Mouse (Mus musculus) lung, postnatal 0 days (tissue): Measurements from ENCODE around the gene Gm12216. TPM values are rescaled to one million over a fixed set of nuclear protein-coding genes. Genes with fewer than 3 reads are reported as not detected.
A peak's percentile ranks its signal among the peaks of the same experiment; 100 is the strongest.

ENCODE experiments used
- ATAC-seq: fragments of 200-750 bp; cut with Nextera tagmentation; 2 replicates; pipeline ENCODE4 v1.8.0; 2017; ENCODE audit warnings: moderate library complexity
- DNase-seq: peaks from one replicate; pipeline ENCODE4 v3.0.0-alpha.2; 2016; ENCODE audit warnings: low spot score
- H3K27ac ChIP-seq: fragments of 300-500 bp; sonication (generic); 2 replicates; pipeline ENCODE4 v1.5.1; 2014; ENCODE audit warnings: antibody characterized with exemption, mild to moderate bottlenecking, low read length, mixed read lengths
- H3K27me3 ChIP-seq: fragments of 300-500 bp; sonication (generic); replicated peaks from 2 replicates; pipeline ENCODE4 v1.6.1; 2014; ENCODE audit warnings: low read length, mixed read lengths; ENCODE audit not compliant: insufficient read depth
- H3K36me3 ChIP-seq: fragments of 300-500 bp; sonication (generic); 2 replicates; pipeline ENCODE4 v1.6.1; 2014; ENCODE audit warnings: low read length, mixed read lengths; ENCODE audit not compliant: insufficient read depth
- H3K4me1 ChIP-seq: fragments of 300-500 bp; sonication (generic); 2 replicates; pipeline ENCODE4 v1.6.1; 2014; ENCODE audit warnings: antibody characterized with exemption, low read depth, low read length, mixed read lengths; ENCODE audit not compliant: insufficient read depth
- H3K4me2 ChIP-seq: fragments of 300-500 bp; sonication (generic); replicated peaks from 2 replicates; pipeline ENCODE4 v1.6.1; 2014; ENCODE audit warnings: low read depth, mild to moderate bottlenecking, low read length, moderate library complexity, mixed read lengths
- H3K4me3 ChIP-seq: fragments of 300-500 bp; sonication (generic); 2 replicates; pipeline ENCODE4 v1.5.1; 2014; ENCODE audit warnings: low read depth, low read length
- H3K9ac ChIP-seq: fragments of 300-500 bp; sonication (generic); replicated peaks from 2 replicates; pipeline ENCODE4 v1.6.1; 2014; ENCODE audit warnings: low read depth, mild to moderate bottlenecking
- H3K9me3 ChIP-seq: fragments of 300-500 bp; sonication (generic); 2 replicates; pipeline ENCODE4 v1.6.1; 2016; ENCODE audit warnings: low read length, mixed read lengths
- CTCF ChIP-seq: IDR thresholded peaks from 2 replicates; pipeline ENCODE4 v1.5.1; 2016; ENCODE audit warnings: antibody characterized with exemption, mild to moderate bottlenecking
- EP300 ChIP-seq: IDR thresholded peaks from 2 replicates; pipeline ENCODE4 v1.6.1; 2016; ENCODE audit warnings: antibody characterized with exemption, mild to moderate bottlenecking, control low read depth
- WGBS: fragments of 180-500 bp; shearing (Covaris S2); extraction: QIAGEN DNeasy Blood & Tissue Kit; methylation state at CpG from one replicate; pipeline ENCODE4 v1.1.7; 2014; 5-methylcytosine and 5-hydroxymethylcytosine counted together
- polyA plus RNA-seq: library from polyadenylated mRNA; unstranded; fragments of >200 nt; fragmentation: Nextera tagmentation; extraction: Ambion mirVana; gene quantifications from 2 replicates; pipeline ENCODE4 v1.2.1, GENCODE M21; 2015

Gene Gm12216
- polyA plus RNA-seq, 1 experiment from 2014 or later = 5.4 TPM

- no peak overlapping the region for H3K4me2 ChIP-seq
- H3K9me3 ChIP-seq = no peaks in the 10 kb centered on the region
- DNase-seq = peak; percentile 62
- TF ChIP-seq CTCF (no peak), EP300 (peak; percentile 87)
- H3K4me3 ChIP-seq = no peak overlapping the region
- 35% methylated on average over 5 of the region's 5 CpGs for WGBS
- peak; percentile 66 for ATAC-seq
- no peaks in the 10 kb centered on the region for H3K27me3 ChIP-seq
- H3K27ac ChIP-seq = peak overlapping the region; percentile 64
- no peaks in the 10 kb centered on the region for H3K36me3 ChIP-seq
- H3K4me1 ChIP-seq = peaks cover 12% of the 10 kb centered on the region; the same call in 1 of the 2 replicates
- H3K9ac ChIP-seq = no peak overlapping the region
These were observed 49.7 kb downstream of the Gm12216 start for GRCm38 (mm10) chr11:53809354-53809753.

- Histone ChIP-seq H3K27ac (peak overlapping the region; percentile 45; the same call in 1 of the 2 replicates), H3K9me3 (no peaks in the 10 kb centered on the region), H3K27me3 (no peaks in the 10 kb centered on the region), H3K36me3 (no peaks in the 10 kb centered on the region), H3K9ac (no peak overlapping the region), H3K4me3 (no peak overlapping the region), H3K4me1 (peaks cover 12% of the 10 kb centered on the region; the same call in 1 of the 2 replicates), H3K4me2 (no peak overlapping the region)
- TF ChIP-seq CTCF = no peak
- peak; percentile 34; the same call in 1 of the 2 replicates for TF ChIP-seq EP300
- ATAC-seq (peak; percentile 78), DNase-seq (peak; percentile 84)
- 45% methylated on average over 9 of the region's 9 CpGs for WGBS
These were observed 53.3 kb downstream of the Gm12216 start for GRCm38 (mm10) chr11:53805786-53806185.

- H3K9ac ChIP-seq = no peak overlapping the region
- peaks cover 4% of the 10 kb centered on the region; the same call in 1 of the 2 replicates for H3K4me1 ChIP-seq
- H3K4me3 ChIP-seq = no peak overlapping the region
- H3K27ac ChIP-seq = no peak overlapping the region
- H3K36me3 ChIP-seq = no peaks in the 10 kb centered on the region
- DNase-seq (peak; percentile 25), ATAC-seq (peak; percentile 22; the same call in 1 of the 2 replicates)
- H3K27me3 ChIP-seq = no peaks in the 10 kb centered on the region
- no peaks in the 10 kb centered on the region for H3K9me3 ChIP-seq
- H3K4me2 ChIP-seq = no peak overlapping the region
- 67% methylated on average over 14 of the region's 14 CpGs for WGBS
- TF ChIP-seq CTCF (no peak), EP300 (no peak)
These were observed 54.3 kb downstream of the Gm12216 start for GRCm38 (mm10) chr11:53804569-53805344.

- Histone ChIP-seq H3K27me3 (no peaks in the 10 kb centered on the region), H3K36me3 (no peaks in the 10 kb centered on the region), H3K27ac (peak overlapping the region; percentile 14; the same call in 1 of the 2 replicates), H3K4me3 (no peak overlapping the region), H3K9me3 (no peaks in the 10 kb centered on the region), H3K4me1 (peaks cover 4% of the 10 kb centered on the region; the same call in 1 of the 2 replicates), H3K9ac (no peak overlapping the region), H3K4me2 (no peak overlapping the region)
- DNase-seq (no peak), ATAC-seq (no peak)
- WGBS = 61% methylated on average over 6 of the region's 6 CpGs
- TF ChIP-seq CTCF = no peak
These were observed 55.6 kb downstream of the Gm12216 start for GRCm38 (mm10) chr11:53803494-53803893.

- Histone ChIP-seq H3K4me3 (no peak overlapping the region), H3K4me1 (peaks cover 4% of the 10 kb centered on the region; the same call in 1 of the 2 replicates), H3K9me3 (no peaks in the 10 kb centered on the region), H3K27me3 (no peaks in the 10 kb centered on the region), H3K9ac (no peak overlapping the region), H3K36me3 (no peaks in the 10 kb centered on the region), H3K4me2 (no peak overlapping the region), H3K27ac (peak overlapping the region; percentile 14; the same call in 1 of the 2 replicates)
- TF ChIP-seq EP300 (no peak), CTCF (no peak)
- DNase-seq (peak; percentile 32), ATAC-seq (no peak)
- 48% methylated on average over 12 of the region's 12 CpGs for WGBS
These were observed 56.0 kb downstream of the Gm12216 start for GRCm38 (mm10) chr11:53803093-53803492.

GRCm38 (mm10) chr11:53800975-53801374 lies 58.1 kb downstream of the Gm12216 start:
- TF ChIP-seq CTCF = no peak
- TF ChIP-seq EP300 = no peak
- no peak overlapping the region for H3K4me2 ChIP-seq
- H3K27ac ChIP-seq = no peak overlapping the region
- H3K4me1 ChIP-seq = peaks cover 13% of the 10 kb centered on the region; the same call in 1 of the 2 replicates
- H3K27me3 ChIP-seq = no peaks in the 10 kb centered on the region
- no peak overlapping the region for H3K9ac ChIP-seq
- H3K4me3 ChIP-seq = no peak overlapping the region
- H3K9me3 ChIP-seq = no peaks in the 10 kb centered on the region
- WGBS = 87% methylated on average over 5 of the region's 5 CpGs
- no peak for ATAC-seq
- H3K36me3 ChIP-seq = no peaks in the 10 kb centered on the region
- DNase-seq = no peak
